Mouse (Mus musculus): Measurements from ENCODE around the gene Mcoln2. TPM values are rescaled to one million over a fixed set of nuclear protein-coding genes. Genes with fewer than 3 reads are reported as not detected.

The Mcoln2 gene
- 8.1 and 8.8 TPM in 2 replicates for polyA plus RNA-seq (2015; fragmentation: Nextera tagmentation; extraction: Ambion mirVana)

GRCm38 (mm10) chr3:146149156-146150057 lies at the start of gene Mcoln2:
Gene Mcoln2, plus strand, starts transcription at chr3:146149833.
- Histone ChIP-seq H3K27me3 (replicated peaks; ENCODE audit: control insufficient read depth, insufficient read depth, low read length) (no peaks in the 10 kb centered on the region), H3K4me3 (ENCODE audit: low read length) (peak within 1 kb of the TSS; percentile 56), H3K4me1 (ENCODE audit: control insufficient read depth, insufficient read depth, low read length) (peaks cover 7% of the 10 kb centered on the region; the same call in 1 of the 2 replicates), H3K9me3 (ENCODE audit: control insufficient read depth, low read length) (no peaks in the 10 kb centered on the region), H3K4me2 (ENCODE audit: low read depth, low read length) (peak within 1 kb of the TSS; percentile 98), H3K9ac (ENCODE audit: low read depth, low read length) (peak within 1 kb of the TSS; percentile 68), H3K36me3 (ENCODE audit: control insufficient read depth, insufficient read depth, low read length) (no peaks in the 10 kb centered on the region), H3K27ac (ENCODE audit: low read length) (peak within 1 kb of the TSS; percentile 80)
- ATAC-seq = peak; percentile 67
- WGBS = 15% methylated on average over 32 of the region's 34 CpGs

- no peak for ATAC-seq
Observed at GRCm38 (mm10) chr3:146099925-146100324, 49.7 kb upstream of the Mcoln2 start.

DNA sequence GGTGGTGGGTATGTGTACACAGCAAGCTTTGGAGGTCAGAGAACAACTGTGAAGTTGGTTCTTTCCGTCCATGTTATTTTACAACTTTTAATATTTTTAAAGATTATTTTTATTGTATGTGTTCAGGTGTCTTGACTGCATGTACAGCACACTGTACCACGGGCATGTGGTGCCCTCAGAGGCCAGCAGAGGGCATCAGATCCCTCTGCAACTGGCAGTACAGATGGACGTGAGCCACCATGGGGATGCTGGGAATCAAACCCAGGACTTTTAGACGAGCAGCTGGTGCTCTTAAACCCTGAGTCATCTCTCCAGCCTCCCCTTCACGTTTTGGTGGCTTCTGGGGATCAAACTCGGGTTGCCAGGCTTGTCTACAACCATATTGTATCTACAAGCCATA lies 47.6 kb upstream of the Mcoln2 start:
- Histone ChIP-seq H3K36me3 (ENCODE audit: control insufficient read depth, insufficient read depth, low read length) (no peaks in the 10 kb centered on the region), H3K27me3 (replicated peaks; ENCODE audit: control insufficient read depth, insufficient read depth, low read length) (no peaks in the 10 kb centered on the region), H3K9me3 (ENCODE audit: control insufficient read depth, low read length) (no peaks in the 10 kb centered on the region), H3K9ac (ENCODE audit: low read depth, low read length) (no peak overlapping the region), H3K4me3 (ENCODE audit: low read length) (no peak overlapping the region), H3K27ac (ENCODE audit: low read length) (no peak overlapping the region), H3K4me1 (ENCODE audit: control insufficient read depth, insufficient read depth, low read length) (peaks cover 3% of the 10 kb centered on the region; the same call in 1 of the 2 replicates), H3K4me2 (ENCODE audit: low read depth, low read length) (no peak overlapping the region)
- no peak for ATAC-seq
- 60% methylated on average over 6 of the region's 6 CpGs for WGBS

More at GRCm38 (mm10) chr3:146099925-146100324, 49.7 kb upstream of the Mcoln2 start:
- no peak overlapping the region for H3K9ac ChIP-seq (ENCODE audit: low read depth, low read length)
- H3K4me1 ChIP-seq (ENCODE audit: control insufficient read depth, insufficient read depth, low read length) = no peaks in the 10 kb centered on the region
- H3K4me2 ChIP-seq (ENCODE audit: low read depth, low read length) = no peak overlapping the region
- H3K27me3 ChIP-seq (replicated peaks; ENCODE audit: control insufficient read depth, insufficient read depth, low read length) = no peaks in the 10 kb centered on the region
- H3K36me3 ChIP-seq (ENCODE audit: control insufficient read depth, insufficient read depth, low read length) = no peaks in the 10 kb centered on the region
- no peak overlapping the region for H3K27ac ChIP-seq (ENCODE audit: low read length)
- no peak overlapping the region for H3K4me3 ChIP-seq (ENCODE audit: low read length)
- H3K9me3 ChIP-seq (ENCODE audit: control insufficient read depth, low read length) = no peaks in the 10 kb centered on the region

DNA sequence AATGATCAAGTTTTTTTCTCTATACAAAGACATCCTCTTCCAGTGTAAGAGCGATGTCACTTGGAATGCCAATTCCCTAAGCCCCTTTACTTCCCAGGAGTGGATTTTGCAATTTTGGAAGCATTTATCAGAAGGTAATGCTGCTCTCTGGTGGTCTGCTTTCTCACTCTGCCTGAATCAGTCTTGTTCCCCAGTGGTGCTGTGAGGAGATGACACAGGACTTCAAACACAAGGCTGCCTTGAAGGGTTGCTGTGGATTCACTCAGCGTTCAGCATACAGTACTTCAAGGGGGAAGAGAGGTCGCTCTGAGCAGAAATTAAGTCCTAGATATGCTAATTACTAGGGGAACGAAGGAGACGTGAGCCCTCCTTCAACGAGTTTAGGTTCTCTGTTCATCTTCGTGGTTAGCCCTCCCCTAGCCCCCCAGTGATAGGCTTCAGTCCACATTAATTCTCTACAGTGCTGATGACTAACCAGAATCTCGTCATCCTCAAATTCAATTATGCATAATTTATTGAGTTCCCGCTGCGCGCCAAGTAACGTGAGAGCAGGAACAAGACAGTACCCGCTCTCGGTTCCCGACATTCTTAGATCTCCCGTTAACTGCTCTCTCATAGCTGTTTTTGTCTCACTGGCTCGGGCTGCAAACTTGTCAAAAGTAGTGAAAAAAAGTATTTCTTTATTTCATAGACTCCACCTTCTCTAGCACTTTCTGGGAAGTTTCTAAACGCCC lies 42.4 kb upstream of the Mcoln2 start:
- Histone ChIP-seq H3K27ac (ENCODE audit: low read length) (no peak overlapping the region), H3K9ac (ENCODE audit: low read depth, low read length) (no peak overlapping the region)
- ATAC-seq = peak; percentile 73

DNA sequence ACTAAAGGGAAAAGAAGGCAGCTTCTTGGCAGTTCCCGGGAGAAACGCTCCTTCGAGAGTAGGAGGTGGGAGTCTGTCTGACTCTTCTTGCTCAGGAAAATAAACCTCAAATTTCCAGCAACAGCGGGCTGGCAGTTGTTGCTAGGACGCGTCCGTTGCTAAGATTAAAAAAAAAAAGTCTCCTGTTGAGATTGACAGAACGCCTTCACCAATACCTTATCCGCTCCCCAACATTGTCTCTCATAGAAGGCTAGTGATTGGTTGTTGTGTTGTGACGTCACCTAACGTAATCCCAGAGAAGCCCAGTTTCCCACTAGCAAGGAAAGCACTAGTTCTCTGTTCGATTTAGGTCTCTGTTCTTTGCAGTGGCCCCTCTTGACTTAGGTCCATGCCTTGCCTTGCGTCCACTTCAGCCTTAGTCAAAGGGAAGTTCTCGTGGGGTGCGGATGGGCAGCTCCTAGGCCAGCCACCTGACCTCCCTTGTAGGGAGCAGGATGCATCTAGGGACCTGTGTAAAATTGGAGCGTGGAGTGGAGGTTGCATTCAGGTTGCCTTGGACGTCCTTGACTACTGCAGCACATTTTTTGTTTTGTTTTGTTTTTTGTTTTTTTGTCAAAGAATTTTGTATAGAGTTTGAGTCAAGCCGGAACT lies 41.6 kb upstream of the Mcoln2 start, which contains the start of gene Wdr63:
TSS of gene Wdr63 (minus strand) at position 210 of the 651 bp plus-strand sequence.
- peak within 1 kb of the TSS; percentile 58 for H3K4me2 ChIP-seq (ENCODE audit: low read depth, low read length)
- H3K27me3 ChIP-seq (replicated peaks; ENCODE audit: control insufficient read depth, insufficient read depth, low read length) = no peaks in the 10 kb centered on the region
- ATAC-seq = peak; percentile 96
- H3K9me3 ChIP-seq (ENCODE audit: control insufficient read depth, low read length) = no peaks in the 10 kb centered on the region
- WGBS = 12% methylated on average over 18 of the region's 18 CpGs
- no peak within 1 kb of the TSS for H3K9ac ChIP-seq (ENCODE audit: low read depth, low read length)
- H3K36me3 ChIP-seq (ENCODE audit: control insufficient read depth, insufficient read depth, low read length) = no peaks in the 10 kb centered on the region
- peaks cover 4% of the 10 kb centered on the region; the same call in 1 of the 2 replicates for H3K4me1 ChIP-seq (ENCODE audit: control insufficient read depth, insufficient read depth, low read length)
- peak within 1 kb of the TSS; percentile 45 for H3K4me3 ChIP-seq (ENCODE audit: low read length)
- no peak within 1 kb of the TSS for H3K27ac ChIP-seq (ENCODE audit: low read length)

More for the DNA sequence above, 42.4 kb upstream of the Mcoln2 start:
- Histone ChIP-seq H3K27me3 (replicated peaks; ENCODE audit: control insufficient read depth, insufficient read depth, low read length) (no peaks in the 10 kb centered on the region), H3K4me1 (ENCODE audit: control insufficient read depth, insufficient read depth, low read length) (peaks cover 4% of the 10 kb centered on the region; the same call in 1 of the 2 replicates), H3K9me3 (ENCODE audit: control insufficient read depth, low read length) (no peaks in the 10 kb centered on the region), H3K4me2 (ENCODE audit: low read depth, low read length) (peak overlapping the region; percentile 58), H3K4me3 (ENCODE audit: low read length) (peak overlapping the region; percentile 45), H3K36me3 (ENCODE audit: control insufficient read depth, insufficient read depth, low read length) (no peaks in the 10 kb centered on the region)
- WGBS = 6% methylated on average over 18 of the region's 18 CpGs

DNA sequence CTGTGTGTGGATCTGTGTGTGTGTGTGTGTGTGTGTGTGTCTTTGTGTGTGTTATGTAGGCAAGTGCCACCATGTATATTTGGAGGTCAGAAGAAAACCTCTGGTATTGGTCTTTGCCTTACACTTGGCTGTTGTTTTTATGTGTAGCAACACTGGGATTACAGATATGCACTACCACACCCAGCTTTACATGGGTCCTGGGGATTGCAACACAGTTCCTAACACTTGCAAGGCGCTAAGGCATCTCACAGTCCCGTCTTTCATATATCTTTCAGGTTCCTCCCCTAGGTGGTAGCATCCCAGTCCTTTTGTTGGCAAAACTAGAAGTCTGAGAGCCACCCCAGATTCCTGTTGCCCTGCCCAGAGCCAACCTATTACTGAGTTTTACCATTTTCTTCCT lies 40.7 kb upstream of the Mcoln2 start:
- H3K27ac ChIP-seq (ENCODE audit: low read length) = no peak overlapping the region
- H3K4me1 ChIP-seq (ENCODE audit: control insufficient read depth, insufficient read depth, low read length) = peaks cover 4% of the 10 kb centered on the region; the same call in 1 of the 2 replicates
- H3K4me3 ChIP-seq (ENCODE audit: low read length) = no peak overlapping the region
- 69% methylated on average over 2 of the region's 2 CpGs for WGBS
- H3K9me3 ChIP-seq (ENCODE audit: control insufficient read depth, low read length) = no peaks in the 10 kb centered on the region
- H3K36me3 ChIP-seq (ENCODE audit: control insufficient read depth, insufficient read depth, low read length) = no peaks in the 10 kb centered on the region
- H3K9ac ChIP-seq (ENCODE audit: low read depth, low read length) = no peak overlapping the region
- H3K4me2 ChIP-seq (ENCODE audit: low read depth, low read length) = no peak overlapping the region
- H3K27me3 ChIP-seq (replicated peaks; ENCODE audit: control insufficient read depth, insufficient read depth, low read length) = no peaks in the 10 kb centered on the region
- ATAC-seq = no peak

- Histone ChIP-seq H3K36me3 (ENCODE audit: control insufficient read depth, insufficient read depth, low read length) (no peaks in the 10 kb centered on the region), H3K9ac (ENCODE audit: low read depth, low read length) (no peak overlapping the region), H3K9me3 (ENCODE audit: control insufficient read depth, low read length) (no peaks in the 10 kb centered on the region), H3K4me3 (ENCODE audit: low read length) (no peak overlapping the region), H3K27me3 (replicated peaks; ENCODE audit: control insufficient read depth, insufficient read depth, low read length) (no peaks in the 10 kb centered on the region), H3K4me1 (ENCODE audit: control insufficient read depth, insufficient read depth, low read length) (peaks cover 4% of the 10 kb centered on the region; the same call in 1 of the 2 replicates), H3K4me2 (ENCODE audit: low read depth, low read length) (no peak overlapping the region), H3K27ac (ENCODE audit: low read length) (no peak overlapping the region)
- no peak for ATAC-seq
- 76% methylated on average over 2 of the region's 2 CpGs for WGBS
Observed at GRCm38 (mm10) chr3:146110358-146110757, 39.3 kb upstream of the Mcoln2 start.

GRCm38 (mm10) chr3:146110916-146111315 lies 38.7 kb upstream of the Mcoln2 start:
- ATAC-seq = no peak
- H3K27ac ChIP-seq (ENCODE audit: low read length) = no peak overlapping the region
- no peaks in the 10 kb centered on the region for H3K36me3 ChIP-seq (ENCODE audit: control insufficient read depth, insufficient read depth, low read length)
- no peak overlapping the region for H3K4me3 ChIP-seq (ENCODE audit: low read length)
- H3K9ac ChIP-seq (ENCODE audit: low read depth, low read length) = no peak overlapping the region
- H3K4me1 ChIP-seq (ENCODE audit: control insufficient read depth, insufficient read depth, low read length) = peaks cover 4% of the 10 kb centered on the region; the same call in 1 of the 2 replicates
- WGBS = 66% methylated on average over 6 of the region's 6 CpGs
- H3K27me3 ChIP-seq (replicated peaks; ENCODE audit: control insufficient read depth, insufficient read depth, low read length) = no peaks in the 10 kb centered on the region
- no peak overlapping the region for H3K4me2 ChIP-seq (ENCODE audit: low read depth, low read length)
- no peaks in the 10 kb centered on the region for H3K9me3 ChIP-seq (ENCODE audit: control insufficient read depth, low read length)

Data from intestine, embryonic 16.5 days (tissue).